Mouse (Mus musculus) kidney, adult 2 months (tissue): ENCODE measurements around the gene Bloc1s3. TPM values are rescaled to one million over a fixed set of nuclear protein-coding genes. Genes with fewer than 3 reads are reported as not detected.

Experiments
- DNase-seq: peaks from one replicate; pipeline ENCODE4 v3.0.0; 2021
- H3K27ac ChIP-seq: fragments of 200-500 bp; 2 replicates; pipeline ENCODE4 v1.5.1; 2012; ENCODE audit warnings: low read depth, low read length, control low read depth, inconsistent platforms; ENCODE audit not compliant: insufficient read depth
- H3K27me3 ChIP-seq: fragments of 200-500 bp; replicated peaks from 2 replicates; pipeline ENCODE4 v1.6.1; 2012; ENCODE audit warnings: mild to moderate bottlenecking, moderate library complexity, low read length, inconsistent platforms; ENCODE audit not compliant: control insufficient read depth, insufficient read depth
- H3K36me3 ChIP-seq: fragments of 200-500 bp; 2 replicates; pipeline ENCODE4 v1.6.1; 2012; ENCODE audit warnings: mild to moderate bottlenecking, moderate library complexity, low read length, inconsistent platforms; ENCODE audit not compliant: control insufficient read depth, insufficient read depth
- H3K4me1 ChIP-seq: fragments of 200-500 bp; 2 replicates; pipeline ENCODE4 v1.6.1; 2011; ENCODE audit warnings: low read length; ENCODE audit not compliant: control insufficient read depth, insufficient read depth
- H3K4me3 ChIP-seq: fragments of 200-500 bp; 2 replicates; pipeline ENCODE4 v1.5.1; 2011; ENCODE audit warnings: mild to moderate bottlenecking, low read depth, low read length, control low read depth; ENCODE audit not compliant: insufficient read depth
- CTCF ChIP-seq: fragments of 200-500 bp; conservative IDR thresholded peaks from 2 replicates; pipeline ENCODE4 v1.5.1; 2011; ENCODE audit warnings: low read depth, mild to moderate bottlenecking, control low read depth, low read length, moderate library complexity, mixed read lengths; ENCODE audit not compliant: insufficient read depth, insufficient read length
- POLR2A ChIP-seq: fragments of 200-500 bp; IDR thresholded peaks from one replicate; pipeline ENCODE4 v1.6.1; 2011; ENCODE audit warnings: low read depth, low read length, control low read depth
- WGBS: fragments of 180-500 bp; shearing (Covaris S2); methylation state at CpG from one replicate; pipeline ENCODE4 v1.1.7; 2018; 5-methylcytosine and 5-hydroxymethylcytosine counted together
- polyA plus RNA-seq: library from polyadenylated mRNA; depleted of rRNA; stranded (reverse); fragments of >200 nt; gene quantifications from 2 replicates; pipeline ENCODE4 v1.2.3, GENCODE M21; 2012

Bloc1s3 gene
- polyA plus RNA-seq, 1 experiment: 8.6 TPM

- no peaks in the 10 kb centered on the region for H3K27me3 ChIP-seq
- 31% methylated on average over 22 of the region's 22 CpGs for WGBS
- peak overlapping the region; percentile 73 for H3K27ac ChIP-seq
- no peak for DNase-seq
- H3K4me3 ChIP-seq: peak overlapping the region; percentile 54
- no peaks in the 10 kb centered on the region for H3K36me3 ChIP-seq
- TF ChIP-seq POLR2A: no peak
- no peak for TF ChIP-seq CTCF
- H3K4me1 ChIP-seq: no peaks in the 10 kb centered on the region
These were observed 43.5 kb downstream of the Bloc1s3 start for GRCm38 (mm10) chr7:19464367-19465307.

- DNase-seq: peak; percentile 73
- H3K27ac ChIP-seq: peak within 1 kb of the TSS; percentile 89
- H3K27me3 ChIP-seq: no peaks in the 10 kb centered on the region
- H3K36me3 ChIP-seq: no peaks in the 10 kb centered on the region
- WGBS: 60% methylated on average over 6 of the region's 6 CpGs
- no peak for TF ChIP-seq POLR2A
- TF ChIP-seq CTCF: no peak
- peak within 1 kb of the TSS; percentile 54 for H3K4me3 ChIP-seq
- H3K4me1 ChIP-seq: no peaks in the 10 kb centered on the region
These were observed 45.2 kb downstream of the Bloc1s3 start, which contains the start of gene Exoc3l2 for GRCm38 (mm10) chr7:19462884-19463381. Gene Exoc3l2, plus strand, starts transcription at chr7:19463331.

GRCm38 (mm10) chr7:19462443-19462842 is 45.7 kb downstream of the Bloc1s3 start:
- Histone ChIP-seq H3K36me3 (no peaks in the 10 kb centered on the region), H3K4me1 (no peaks in the 10 kb centered on the region), H3K27me3 (no peaks in the 10 kb centered on the region), H3K27ac (peak overlapping the region; percentile 59; the same call in 1 of the 2 replicates), H3K4me3 (peak overlapping the region; percentile 11; the same call in 1 of the 2 replicates)
- WGBS: 72% methylated on average over 4 of the region's 4 CpGs
- TF ChIP-seq POLR2A: no peak
- no peak for TF ChIP-seq CTCF
- no peak for DNase-seq

GRCm38 (mm10) chr7:19461488-19461887 is 46.7 kb downstream of the Bloc1s3 start:
- whole genome bisulfite sequencing: 10% methylated on average over 6 of the region's 6 CpGs
- DNase-seq: peak; percentile 82
- H3K27me3 ChIP-seq: no peaks in the 10 kb centered on the region
- H3K4me1 ChIP-seq: no peaks in the 10 kb centered on the region
- no peak overlapping the region for H3K4me3 ChIP-seq
- H3K36me3 ChIP-seq: no peaks in the 10 kb centered on the region
- H3K27ac ChIP-seq: no peak overlapping the region
- TF ChIP-seq CTCF: peak; percentile 74
- TF ChIP-seq POLR2A: no peak

- H3K4me1 ChIP-seq: no peaks in the 10 kb centered on the region
- no peak for DNase-seq
- 75% methylated on average over 1 of the region's 1 CpGs for WGBS
- H3K36me3 ChIP-seq: no peaks in the 10 kb centered on the region
- H3K27ac ChIP-seq: no peak overlapping the region
- H3K27me3 ChIP-seq: no peaks in the 10 kb centered on the region
- TF ChIP-seq POLR2A: no peak
- TF ChIP-seq CTCF: no peak
- H3K4me3 ChIP-seq: no peak overlapping the region
These were observed 47.7 kb downstream of the Bloc1s3 start for GRCm38 (mm10) chr7:19460500-19460899.

- no peak for DNase-seq
- peak overlapping the region; percentile 65 for H3K27ac ChIP-seq
- H3K4me3 ChIP-seq: peak overlapping the region; percentile 91
- H3K36me3 ChIP-seq: no peaks in the 10 kb centered on the region
- H3K4me1 ChIP-seq: no peaks in the 10 kb centered on the region
- 31% methylated on average over 5 of the region's 6 CpGs for WGBS
- no peak for TF ChIP-seq POLR2A
- no peaks in the 10 kb centered on the region for H3K27me3 ChIP-seq
These were observed 48.9 kb downstream of the Bloc1s3 start for GRCm38 (mm10) chr7:19459144-19459870.
